Mouse (Mus musculus) ES-Bruce4 (cell line): ENCODE measurements at regions not wholly inside any gene's neighbourhood (a gene's known extent, or its start where the extent isn't known, plus 50 kb on each side); places are given as distances from the start of the nearest gene placed in this dataset.

Experiments used
- CTCF ChIP-seq: IDR thresholded peaks from one replicate; pipeline ENCODE4 v1.8.1; 2011; ENCODE audit warnings: low read depth, low read length
- EP300 ChIP-seq: IDR thresholded peaks from 2 replicates; pipeline ENCODE4 v1.6.1; 2011; ENCODE audit warnings: low read depth, low read length; ENCODE audit not compliant: insufficient read depth
- POLR2A ChIP-seq: IDR thresholded peaks from one replicate; pipeline ENCODE4 v1.8.1; 2011; ENCODE audit warnings: low read length; ENCODE audit not compliant: insufficient read depth

DNA sequence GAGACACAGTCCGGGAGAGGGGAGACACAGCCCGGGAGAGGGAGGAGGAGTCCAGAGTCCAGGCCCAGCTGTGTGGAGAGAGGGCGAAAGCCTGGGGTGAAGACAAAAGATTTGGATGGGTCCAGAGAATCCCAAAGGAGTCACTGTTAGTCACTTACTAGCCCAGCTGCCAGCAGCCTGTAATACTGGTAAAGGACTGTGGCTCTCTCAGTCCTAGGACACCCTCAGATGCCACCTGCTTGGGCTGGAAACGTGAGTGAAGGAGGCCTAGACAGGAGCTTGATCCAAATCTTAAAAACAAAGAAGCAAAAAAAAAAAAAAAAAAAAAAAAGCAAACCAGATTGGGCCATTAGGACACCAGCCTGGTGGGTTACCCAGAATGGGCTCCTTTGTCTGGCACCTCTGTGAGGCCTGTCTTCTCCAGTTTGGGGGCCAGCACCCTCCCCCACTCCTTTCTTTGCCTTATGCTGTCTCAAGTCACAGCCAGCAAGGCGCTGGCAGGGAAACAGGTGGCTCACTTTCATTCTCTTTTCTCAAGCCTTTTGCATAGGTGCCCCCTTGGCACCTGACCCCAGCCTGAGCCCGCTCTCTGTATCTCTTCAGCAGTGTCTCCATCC lies 55.9 kb upstream of the Dmrtb1 start:
- TF ChIP-seq CTCF, result no peak
- TF ChIP-seq EP300, result no peak
- no peak for TF ChIP-seq POLR2A
